Mouse (Mus musculus): ENCODE data around the gene Plbd1.

Plbd1 gene

DNA sequence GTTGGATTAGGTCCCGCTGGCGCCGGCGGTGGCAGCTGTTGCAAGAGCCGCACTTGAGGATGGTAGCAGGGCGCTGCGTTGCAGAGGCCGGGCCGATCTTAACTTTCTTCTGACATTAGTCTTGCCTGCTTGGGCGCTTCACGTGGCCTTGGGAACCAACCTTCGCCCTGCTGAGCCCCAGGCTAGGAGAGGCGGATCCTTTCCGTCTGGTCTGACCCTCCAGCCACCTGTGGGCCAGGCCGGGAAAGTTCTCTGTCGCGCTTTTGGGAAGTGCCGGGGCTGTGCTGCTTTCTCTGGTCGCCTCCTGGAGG is at the start of gene Plbd1:
TSS of gene Plbd1 (minus strand) at position 223 of the 311 bp plus-strand sequence.
- CTCF ChIA-PET = no interaction called here

DNA sequence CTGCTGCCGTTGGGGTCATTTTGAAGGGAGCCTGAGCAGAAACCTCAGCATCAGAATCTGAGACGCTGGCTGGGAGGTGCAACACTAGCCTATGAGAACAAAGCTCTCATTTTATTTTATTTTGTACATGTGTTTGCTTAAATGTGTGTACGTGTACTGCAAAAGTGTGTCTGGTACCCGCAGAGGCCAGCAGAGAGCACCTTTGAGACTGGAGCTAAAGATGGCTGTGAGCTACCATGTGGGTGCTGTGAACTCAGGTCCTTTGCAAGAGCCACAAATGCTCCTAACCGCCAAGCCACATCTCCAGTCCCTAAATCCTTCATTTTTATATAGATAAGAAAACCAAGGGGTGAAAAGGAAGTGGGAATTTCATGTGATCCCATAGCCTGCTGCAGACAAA is 48.7 kb upstream of the Plbd1 start:
- CTCF ChIA-PET = no interaction called here

DNA sequence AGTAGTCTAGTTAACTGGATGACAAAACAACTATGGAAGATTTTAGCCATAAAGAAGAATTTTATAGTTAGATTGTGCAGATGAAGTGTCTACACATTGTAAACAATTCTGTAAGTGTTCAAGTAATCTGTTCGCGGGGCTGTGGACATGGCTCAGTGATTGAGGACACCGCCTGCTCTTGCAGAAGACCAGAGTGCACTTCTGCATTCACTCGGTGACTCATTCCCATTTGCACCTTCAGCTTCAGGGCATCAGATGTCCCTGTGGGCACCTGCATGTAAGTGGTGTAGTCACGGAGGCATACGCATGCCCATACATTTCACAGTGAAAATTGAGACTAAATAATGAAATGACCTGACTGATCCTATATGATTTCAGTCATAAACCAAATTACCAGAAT is 46.9 kb upstream of the Plbd1 start:
- CTCF ChIA-PET = no interaction called here

DNA sequence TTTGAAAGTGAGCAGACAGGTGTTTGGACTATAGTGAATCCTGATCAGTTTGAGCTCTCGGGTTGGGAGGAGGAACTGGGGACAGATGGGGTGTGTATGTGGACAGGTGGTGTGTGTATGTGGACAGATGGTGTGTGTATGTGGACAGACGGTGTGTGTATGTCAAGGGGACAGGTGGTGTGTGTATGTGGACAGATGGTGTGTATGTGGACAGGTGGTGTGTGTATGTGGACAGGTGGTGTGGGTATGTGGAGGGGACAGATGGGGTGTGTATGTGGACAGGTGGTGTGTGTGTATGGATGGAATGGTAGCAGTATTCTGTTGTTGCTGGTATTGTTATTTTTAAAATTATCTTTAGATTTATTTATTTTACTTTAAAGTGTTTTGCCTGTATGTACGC is 40.1 kb upstream of the Plbd1 start:
- CTCF ChIA-PET = no interaction called here

DNA sequence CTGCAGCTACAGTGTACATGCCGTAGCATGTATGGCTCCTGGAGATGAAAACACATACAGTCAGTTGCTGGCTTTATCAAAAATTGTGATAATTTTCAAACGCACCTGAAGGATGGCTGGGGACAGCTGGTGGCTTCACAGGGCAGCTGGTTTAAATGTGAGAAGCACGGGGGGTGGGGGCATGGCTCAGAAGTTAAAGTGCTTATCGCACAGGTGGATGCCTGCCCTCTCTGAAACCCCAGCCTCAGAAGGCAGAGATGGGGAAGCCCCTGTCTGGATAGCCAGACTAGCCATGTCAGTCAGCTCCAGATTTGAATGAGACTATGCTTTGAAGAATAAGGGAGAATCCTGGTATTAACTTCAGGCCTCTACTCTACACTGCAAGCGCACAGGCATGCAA is 39.5 kb upstream of the Plbd1 start:
- CTCF ChIA-PET = no interaction called here

DNA sequence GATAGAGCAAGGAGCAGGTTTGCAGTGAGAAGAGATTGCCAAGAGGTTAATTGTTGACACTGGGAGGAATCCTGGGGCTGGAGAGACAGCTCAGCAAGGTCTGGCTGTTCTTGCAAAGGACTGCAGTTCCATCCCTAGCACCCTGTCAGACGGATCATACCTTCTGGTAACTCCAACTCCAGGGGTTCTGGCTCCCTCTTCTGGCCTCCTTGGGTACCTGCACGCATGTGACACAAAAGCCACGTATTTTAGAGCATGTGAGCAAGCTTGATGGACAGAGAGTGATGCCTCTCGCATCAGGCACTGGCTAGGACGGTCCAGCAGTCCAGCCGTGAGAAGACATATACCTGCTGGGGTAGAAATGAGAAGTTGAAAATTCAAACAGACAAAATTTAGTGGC is 29.6 kb upstream of the Plbd1 start:
- CTCF ChIA-PET = interaction anchor here (0.6 to 1.4 kb wide), 2 partner anchors 71 to 328 kb away, joined by 3 read pairs; no protein-coding TSS in a partner anchor

DNA sequence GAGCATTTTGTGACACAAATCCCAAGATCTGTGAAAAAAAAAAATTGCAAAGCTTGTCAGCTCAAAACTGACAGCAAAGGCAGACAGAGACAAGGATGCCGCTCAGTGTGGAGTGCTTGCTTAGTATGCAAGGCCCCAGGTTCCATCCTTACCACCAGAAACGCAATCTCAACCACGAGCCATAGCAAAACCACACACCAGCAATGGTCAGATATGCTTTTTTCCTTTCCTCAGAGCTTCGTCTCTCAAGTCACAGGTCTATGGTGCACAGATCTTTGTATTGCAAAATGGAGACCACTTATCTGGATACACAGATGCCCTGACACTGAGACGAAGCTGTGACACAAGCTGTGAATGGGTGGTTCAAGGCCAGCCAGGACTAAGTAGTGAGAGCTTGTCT is 28.8 kb upstream of the Plbd1 start:
- CTCF ChIA-PET = no interaction called here

DNA sequence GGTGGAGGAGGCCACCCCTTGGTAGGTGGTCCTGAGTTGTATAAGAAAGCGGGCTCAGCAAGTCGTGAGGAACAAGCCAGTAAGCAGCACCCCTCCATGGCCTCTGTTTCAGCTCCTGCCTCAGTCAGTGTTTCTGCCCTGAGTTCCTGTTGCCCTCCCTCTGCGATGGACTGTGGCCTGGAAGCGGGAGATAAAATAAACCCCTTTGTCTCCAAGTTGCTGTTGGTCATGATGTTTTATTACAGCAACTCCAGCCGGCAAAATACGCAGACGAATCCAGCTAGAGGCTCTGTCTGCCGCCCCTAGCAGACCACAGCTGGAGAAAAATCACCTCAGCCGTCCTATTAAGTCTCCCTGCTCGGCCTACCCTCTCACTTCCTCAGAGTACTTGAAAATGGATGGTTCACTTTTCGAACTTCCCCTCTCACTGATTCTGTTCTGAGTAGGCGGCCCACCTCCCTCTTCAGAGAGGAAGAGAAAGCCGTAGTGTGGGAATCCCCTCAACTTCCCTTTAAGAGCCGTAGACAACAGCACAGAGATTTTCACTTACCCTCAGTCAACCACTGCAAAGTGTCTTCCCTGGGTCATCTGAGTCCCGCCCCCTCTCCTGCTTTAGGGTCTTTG is 28.2 kb upstream of the Plbd1 start:
- CTCF ChIA-PET = interaction anchor here (1.3 kb wide), 1 partner anchor 36 kb away, joined by 3 read pairs; no protein-coding TSS in a partner anchor

DNA sequence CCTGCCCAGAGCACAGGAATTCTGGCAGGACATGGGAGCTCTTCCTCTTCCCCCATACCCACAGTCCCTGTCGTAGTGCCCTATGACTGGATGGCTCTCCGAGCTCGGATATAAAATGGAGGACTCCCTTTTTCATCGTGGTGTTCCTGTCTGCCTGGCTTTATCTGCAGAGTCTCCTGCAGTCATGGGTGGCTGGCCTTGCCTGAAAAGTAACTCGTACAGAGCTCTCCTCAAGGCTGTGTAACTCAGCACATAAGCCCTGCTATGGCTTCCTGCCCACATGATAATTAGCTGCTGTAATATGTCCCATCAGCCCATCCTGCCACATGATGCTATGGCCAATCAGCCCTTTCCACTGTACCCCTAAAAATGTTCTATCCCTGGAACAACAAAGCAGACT is 23.7 kb upstream of the Plbd1 start:
- CTCF ChIA-PET = no interaction called here

DNA sequence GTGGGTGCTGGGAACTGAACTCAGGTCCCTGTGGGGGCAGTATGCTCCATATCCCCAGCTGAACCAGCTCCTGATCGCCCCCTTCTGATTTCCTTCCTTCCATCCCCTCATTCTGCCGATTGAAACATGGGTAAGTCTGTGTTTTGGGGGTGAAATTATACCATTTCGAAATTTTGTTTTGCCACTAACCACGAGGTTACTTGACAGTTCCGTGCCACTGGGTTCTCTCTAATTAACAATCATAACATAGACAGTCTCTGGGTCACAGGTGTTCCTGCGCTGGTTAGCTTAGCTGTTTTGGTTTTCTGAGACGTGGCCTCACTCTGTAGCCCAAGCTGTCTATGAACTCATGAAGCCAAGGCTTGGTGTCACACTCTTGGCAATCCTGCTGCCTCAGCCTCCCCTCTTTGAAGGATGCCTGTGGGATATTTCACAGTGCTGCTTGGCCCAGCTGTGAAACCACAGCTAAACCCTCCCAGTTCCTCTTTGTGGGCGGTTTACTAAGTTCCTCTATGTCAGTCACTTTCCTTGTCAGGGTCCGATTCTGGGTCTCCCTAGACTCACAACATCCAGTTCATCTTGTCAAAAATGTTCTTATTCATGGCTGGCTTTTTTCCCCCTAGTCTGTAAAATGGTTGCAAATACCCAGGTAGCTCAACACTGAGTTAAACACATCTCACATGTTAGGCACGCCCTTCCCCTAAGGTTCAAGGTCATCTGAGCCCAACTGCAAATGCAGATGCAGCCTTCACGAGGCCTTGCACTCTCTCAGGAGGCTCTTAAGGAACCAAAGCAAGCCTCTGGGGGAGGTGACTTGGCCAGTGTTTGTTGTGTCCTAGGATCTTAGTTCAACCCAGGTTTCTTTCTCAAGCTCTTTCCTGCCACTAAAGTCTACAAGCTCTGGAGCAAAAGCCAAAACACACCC is 21.9 kb upstream of the Plbd1 start:
- CTCF ChIA-PET = interaction anchor here (1.2 kb wide), 1 partner anchor 38 kb away, joined by 4 read pairs; no protein-coding TSS in a partner anchor

DNA sequence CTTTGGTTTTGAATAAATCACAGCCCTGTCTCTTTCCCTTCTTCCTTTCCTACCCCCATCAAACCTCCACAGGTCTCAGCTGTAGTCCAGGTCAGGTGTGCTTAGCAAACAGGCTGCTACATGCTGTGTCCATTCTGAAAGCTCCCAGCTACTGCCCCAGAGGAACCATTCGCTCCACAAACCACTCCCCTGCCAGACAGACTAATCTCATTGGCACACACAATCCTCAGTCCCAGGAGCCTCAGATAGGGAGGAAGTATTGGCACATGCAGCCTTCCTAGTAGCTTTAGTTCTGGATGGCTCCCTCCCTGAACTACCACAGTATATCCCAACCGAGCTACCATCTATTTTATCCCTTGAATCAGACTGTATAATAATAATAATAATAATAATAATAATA is 17.7 kb upstream of the Plbd1 start:
- CTCF ChIA-PET = interaction anchor here (0.5 to 1.5 kb wide), 4 partner anchors 24 to 39 kb away, joined by 3 to 9 read pairs (median 4); no protein-coding TSS in a partner anchor

DNA sequence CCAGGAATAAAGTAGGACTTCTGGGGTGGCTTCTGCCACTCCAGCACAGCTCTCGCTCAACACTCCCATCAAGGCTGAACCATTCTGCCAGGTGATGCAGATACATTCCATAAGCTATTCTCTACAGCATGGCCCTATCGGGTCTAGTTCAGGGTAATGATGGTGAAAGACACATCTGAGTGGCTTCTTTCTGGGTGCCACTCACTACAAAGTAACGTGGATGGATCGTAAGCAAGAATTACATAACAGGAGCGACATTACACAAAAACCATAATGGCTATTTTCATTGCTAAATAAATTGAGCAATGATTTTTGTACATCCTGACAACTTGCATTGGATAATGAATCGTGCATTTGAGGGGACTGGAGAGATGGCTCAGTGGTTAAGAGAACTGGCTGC is 13.2 kb upstream of the Plbd1 start:
- CTCF ChIA-PET = no interaction called here

DNA sequence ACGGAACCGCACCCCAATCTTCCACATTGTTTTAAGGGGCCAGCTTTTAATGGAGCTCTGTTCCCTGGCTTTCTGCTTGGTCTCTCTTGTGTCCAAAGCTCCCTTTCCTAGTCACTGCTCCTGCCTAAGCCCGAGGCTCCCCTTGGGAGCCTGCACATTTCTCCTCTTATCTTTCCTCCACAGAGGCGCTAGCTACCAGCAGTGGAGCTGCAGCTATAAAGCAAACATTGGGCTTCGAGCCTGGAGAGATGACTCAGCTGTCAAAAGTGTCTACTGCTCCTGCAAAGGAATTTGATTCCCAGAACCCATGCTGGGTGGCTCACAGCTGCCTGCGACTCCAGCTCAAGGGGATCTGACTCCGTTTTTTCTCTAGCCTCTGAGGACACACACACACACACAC is 10.7 kb upstream of the Plbd1 start:
- CTCF ChIA-PET = no interaction called here

DNA sequence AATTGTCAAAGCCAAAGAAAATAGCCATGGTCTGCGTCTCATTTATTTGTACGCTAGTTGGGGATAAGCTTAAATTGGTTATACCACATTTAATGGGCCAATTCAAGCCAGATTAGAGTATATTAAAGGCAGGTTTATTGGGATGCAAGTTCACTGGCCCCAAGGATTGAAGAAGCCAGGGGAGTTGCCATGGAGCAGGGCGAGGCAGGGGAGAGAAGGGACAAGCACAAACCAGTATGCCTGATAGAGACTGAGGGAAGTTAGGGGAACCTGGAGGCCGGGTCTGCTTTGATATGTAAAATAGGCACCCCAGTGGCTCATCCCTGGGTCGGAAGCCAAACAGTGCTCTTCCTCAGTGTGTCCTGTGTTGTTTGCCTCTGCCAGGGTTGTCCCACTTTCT is 7.5 kb upstream of the Plbd1 start:
- CTCF ChIA-PET = no interaction called here

DNA sequence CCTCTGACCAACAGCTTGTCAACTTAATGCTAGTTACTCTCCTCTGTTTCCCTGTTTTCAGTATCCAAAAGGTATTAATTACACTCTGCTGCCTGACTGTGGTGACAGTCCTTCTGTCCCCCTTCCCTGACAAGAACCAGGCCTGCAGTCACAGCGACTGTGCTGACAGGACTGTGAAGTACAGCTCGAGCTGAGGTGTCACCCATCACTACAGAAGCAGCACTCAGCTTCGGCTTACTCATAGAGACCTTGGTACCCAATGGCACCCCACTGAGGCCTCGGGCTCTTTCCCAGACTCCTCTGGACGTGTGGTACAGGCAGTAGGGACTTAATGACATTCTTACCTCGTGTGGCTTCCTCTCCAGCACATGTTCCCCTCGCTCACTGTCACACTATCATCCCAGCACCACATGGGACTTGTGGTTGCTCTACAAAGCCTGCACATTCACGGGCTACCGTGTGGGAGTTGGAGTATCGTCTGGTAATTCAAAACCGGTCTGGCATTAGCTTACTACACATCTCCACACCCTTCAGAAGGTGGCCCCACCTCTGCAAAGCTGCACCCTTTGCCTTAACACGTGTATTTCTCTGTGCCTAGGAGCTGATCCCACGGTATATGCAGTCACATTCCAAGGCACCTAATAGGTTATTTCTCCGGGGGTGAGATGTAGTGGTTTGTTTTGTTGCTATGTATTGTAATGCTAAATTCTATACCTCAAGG is 6.7 kb upstream of the Plbd1 start:
- CTCF ChIA-PET = no interaction called here

DNA sequence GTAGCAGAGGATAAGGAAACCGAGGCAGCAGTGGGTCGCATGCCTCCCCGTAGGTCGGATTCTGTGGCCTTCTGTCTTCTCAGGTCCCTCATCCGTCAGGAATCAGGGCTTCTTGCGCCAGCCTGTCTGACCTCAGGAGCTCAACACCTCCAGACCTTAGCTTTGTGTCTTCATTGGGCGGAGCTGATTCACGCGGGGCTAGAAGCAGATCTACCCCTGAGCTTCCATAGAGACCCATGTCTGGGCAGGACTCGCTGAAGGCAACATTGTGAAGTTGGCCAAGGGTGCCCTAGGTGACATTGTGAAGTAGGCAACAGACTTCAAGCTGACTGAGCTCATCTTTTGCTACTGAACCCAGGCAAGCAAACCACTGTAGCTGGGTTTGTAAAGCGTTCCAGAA is 335 bp upstream of the Plbd1 start:
- CTCF ChIA-PET = no interaction called here

DNA sequence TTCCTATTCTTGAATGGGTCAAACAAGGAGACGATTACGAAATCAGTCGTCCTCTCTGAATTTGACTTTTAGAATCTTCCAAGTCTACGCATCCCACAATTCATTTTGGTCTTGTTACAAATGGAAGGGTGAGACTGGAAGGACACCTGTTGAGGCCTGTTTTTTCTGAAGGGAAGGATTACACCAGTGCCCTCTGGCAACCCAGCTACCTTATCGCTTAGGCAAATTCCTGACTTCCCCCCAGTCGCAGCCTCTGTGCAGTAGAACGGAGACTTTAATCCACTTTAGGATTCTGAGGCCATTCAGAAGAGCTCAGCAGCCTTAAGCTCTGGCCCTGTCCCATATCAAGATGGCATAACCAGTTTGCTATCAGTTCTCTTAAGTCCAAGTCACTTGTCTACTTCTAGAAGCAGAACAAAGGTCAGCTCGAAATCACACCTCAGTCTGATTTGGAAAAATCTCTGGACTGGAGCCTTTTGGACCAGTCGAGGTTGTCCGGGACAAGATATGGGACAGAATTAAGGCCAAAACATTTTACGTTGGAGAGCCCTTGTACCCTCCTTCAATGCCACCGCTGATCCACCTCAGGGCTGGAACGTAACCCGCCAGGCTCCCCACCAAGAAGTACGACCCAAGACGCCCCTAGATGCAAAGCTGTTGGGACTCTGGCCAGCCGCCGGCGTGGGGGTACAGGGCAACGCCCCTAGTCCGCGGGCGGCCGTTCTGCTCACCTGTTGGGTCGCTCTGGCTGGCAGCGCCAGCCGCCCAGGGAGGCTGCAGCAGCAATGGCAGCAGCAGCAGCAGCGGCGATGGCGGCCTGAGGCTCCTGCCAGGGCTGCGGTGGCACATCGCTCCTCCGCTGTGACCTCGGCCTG is 660 bp downstream of the Plbd1 start:
- CTCF ChIA-PET = no interaction called here

DNA sequence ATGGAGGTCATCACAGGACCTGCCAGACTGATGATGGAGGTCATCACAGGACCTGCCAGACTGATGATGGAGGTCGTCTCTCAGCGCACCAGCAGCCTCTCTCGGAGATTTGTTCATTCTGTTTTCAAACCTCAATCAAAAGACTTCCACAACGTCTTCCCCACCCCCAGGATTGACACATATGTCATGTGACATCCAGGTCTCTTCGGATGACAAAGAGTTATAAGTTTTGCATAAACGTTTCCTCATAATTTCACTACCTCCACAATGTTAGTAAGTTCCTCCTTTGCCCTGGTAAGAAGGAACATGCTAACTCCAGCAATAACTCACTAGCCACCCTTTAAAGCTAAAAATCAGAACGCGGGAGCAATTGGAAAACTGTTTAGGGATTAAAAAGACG is 2.5 kb downstream of the Plbd1 start:
- CTCF ChIA-PET = interaction anchor here (0.8 kb wide), 1 partner anchor 86 kb away, joined by 3 read pairs; no protein-coding TSS in a partner anchor

DNA sequence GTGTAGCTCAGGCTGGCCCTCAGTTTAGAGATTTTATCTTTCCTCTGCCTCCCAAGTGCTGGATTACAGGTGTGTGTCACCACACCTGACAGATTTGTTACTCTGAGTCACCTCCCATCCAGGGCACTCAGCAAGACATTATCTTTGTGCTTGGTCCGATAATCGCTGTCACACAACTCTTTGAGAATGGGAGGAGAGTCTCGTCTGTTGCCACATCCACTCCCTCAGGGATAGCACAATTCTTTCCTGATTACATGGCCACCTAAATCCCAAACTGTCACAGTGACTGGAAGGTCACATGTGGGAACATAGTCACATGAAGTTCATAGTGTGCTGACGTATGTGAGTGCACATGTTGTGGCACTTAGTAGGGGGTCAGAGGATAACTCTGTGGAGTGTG is 3.4 kb downstream of the Plbd1 start:
- CTCF ChIA-PET = no interaction called here

DNA sequence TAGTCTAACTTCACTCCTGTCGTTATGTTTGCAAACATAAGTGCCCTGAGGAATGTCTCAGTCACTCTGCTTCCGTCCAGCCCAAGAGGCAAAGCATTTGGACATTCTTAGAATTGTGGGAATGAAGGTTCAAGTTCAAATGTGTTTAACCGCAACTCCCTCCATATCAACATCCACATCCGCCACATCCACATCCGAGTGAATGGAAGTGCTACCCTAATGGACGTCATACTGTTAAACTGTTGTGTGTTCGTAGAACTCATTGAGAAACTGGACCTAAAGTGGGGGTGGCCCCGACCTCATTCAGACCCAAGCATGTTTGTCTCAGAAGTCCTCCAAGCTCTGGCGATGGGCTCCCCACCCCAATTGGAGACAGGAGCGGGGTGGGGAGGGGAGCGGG is 5.9 kb downstream of the Plbd1 start:
- CTCF ChIA-PET = interaction anchor here (0.8 kb wide), 1 partner anchor 23 kb away, joined by 3 read pairs; no protein-coding TSS in a partner anchor

DNA sequence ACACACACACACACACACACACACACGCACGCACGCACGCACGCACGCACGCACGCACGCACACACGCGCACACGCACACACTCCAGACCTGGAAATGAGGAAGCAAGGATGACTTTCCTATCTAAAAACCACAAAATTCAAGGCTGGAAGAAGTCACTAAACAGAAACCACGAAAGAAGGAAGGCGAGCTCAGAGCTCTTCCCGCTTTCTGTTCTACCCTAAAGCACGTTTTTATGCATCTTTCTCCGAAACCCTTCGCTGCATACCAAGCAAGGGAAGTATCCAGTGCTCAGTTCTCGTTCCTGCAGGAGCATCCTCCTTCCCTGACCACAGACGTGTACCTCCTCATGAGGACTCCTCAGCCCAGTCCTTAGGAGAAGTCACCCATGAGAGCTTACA is 7.3 kb downstream of the Plbd1 start:
- CTCF ChIA-PET = interaction anchor here (0.5 to 1.1 kb wide), 2 partner anchors 10 to 35 kb away, joined by 3 read pairs; no protein-coding TSS in a partner anchor

All from spleen, embryonic (tissue).